Mouse (Mus musculus): Measurements from ENCODE around the gene Itga5.

GRCm38 (mm10) chr15:103308876-103309580, 57.5 kb downstream of the Itga5 start:
- no peak for TF ChIP-seq CTCF (conservative IDR thresholded peaks at IDR 0.05; ENCODE audit: low read length)
- TF ChIP-seq NANOG (IDR thresholded peaks at IDR 0.05; ENCODE audit: borderline replicate concordance, low read length): no peak

Measured in E14TG2a.4 (cell line).